Mouse (Mus musculus) hematopoietic stem cell, adult 5-6 weeks (primary cell): Measurements from ENCODE around the gene Erbb3. TPM values are rescaled to one million over a fixed set of nuclear protein-coding genes. Genes with fewer than 3 reads are reported as not detected.

Experiments used
- ATAC-seq, 2 experiments: fragments of 125-278 bp in 1 of 2; replicated peaks in 1 of 2; 2 replicates each; pipeline ENCODE4 v1.8.0; 2016 to 2017; ENCODE audit warnings: inconsistent platforms in 2 of 2, mild to moderate bottlenecking in 2 of 2, moderate number of reproducible peaks in 2 of 2, low read depth in 1 of 2, moderate TSS enrichment in 1 of 2; ENCODE audit not compliant: low FRiP score in 2 of 2, poor library complexity in 2 of 2, severe bottlenecking in 2 of 2, insufficient read depth in 1 of 2, low TSS enrichment in 1 of 2
- total RNA-seq: library from RNA; stranded (forward); fragments of 172-1452, 232-1000 nt; gene quantifications from 2 replicates; pipeline ENCODE4 v1.2.3, GENCODE M21; 2017

Erbb3 gene
- total RNA-seq, 1 experiment from 2014 or later, result 0.99 TPM

DNA sequence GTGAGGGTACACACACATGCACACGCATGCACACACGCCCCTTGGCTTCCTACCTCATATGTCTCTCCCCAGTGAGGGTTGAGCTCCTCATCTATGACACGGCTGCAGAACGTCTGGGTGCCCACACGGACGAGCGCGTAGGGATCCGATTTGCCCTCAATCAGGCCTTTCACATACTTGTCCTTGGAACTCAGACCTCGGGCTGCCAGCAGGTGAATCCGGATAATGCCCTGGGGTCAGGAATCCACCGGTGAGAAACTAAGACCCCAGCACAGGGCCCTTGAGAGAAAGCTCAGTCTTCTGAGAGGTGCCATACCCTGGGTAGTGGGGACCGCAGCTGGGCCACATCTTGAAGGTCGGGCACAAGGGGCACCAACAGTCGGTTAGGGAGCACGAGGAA, 68.9 kb downstream of the Erbb3 start:
- no peak for ATAC-seq

- peak; percentile 17 to 38; a peak in 1 of 4 replicates for ATAC-seq
Measured at GRCm38 (mm10) chr10:128518833-128519232, 70.6 kb downstream of the Erbb3 start.

Other genes with a start within 250 kb of the Erbb3 start
- 8.1 and 8.7 TPM in 2 replicates for gene Coq10a, start 220.7 kb downstream of the Erbb3 start, total RNA-seq
- gene Ankrd52, start 212.5 kb downstream of the Erbb3 start, total RNA-seq, result 8.9 and 12.1 TPM in 2 replicates
- not detected in 2 replicates for gene Slc39a5, start 188.4 kb downstream of the Erbb3 start, total RNA-seq
- gene Nabp2, start 178.2 kb downstream of the Erbb3 start, total RNA-seq, result 57.0 and 106 TPM in 2 replicates
- 18.4 and 20.7 TPM in 2 replicates for gene Rnf41, start 178.0 kb downstream of the Erbb3 start, total RNA-seq
- gene Smarcc2, start 130.4 kb downstream of the Erbb3 start, total RNA-seq, result 83.2 and 92.7 TPM in 2 replicates
- 988 and 1,295 TPM in 2 replicates for gene Myl6, start 95.5 kb downstream of the Erbb3 start, total RNA-seq
- 1.3 and 3.9 TPM in 2 replicates for gene Myl6b, start 91.0 kb downstream of the Erbb3 start, total RNA-seq
- 70.7 and 75.9 TPM in 2 replicates for gene Esyt1, start 63.8 kb downstream of the Erbb3 start, total RNA-seq
- 13.9 and 16.3 TPM in 2 replicates for gene Zc3h10, start 41.9 kb downstream of the Erbb3 start, total RNA-seq
- 2,366 and 3,073 TPM in 2 replicates for gene Rpl41, start 40.3 kb downstream of the Erbb3 start, total RNA-seq
- gene Pa2g4, start 23.7 kb downstream of the Erbb3 start, total RNA-seq, result 225 and 337 TPM in 2 replicates
- gene Rps26, start 37.1 kb upstream of the Erbb3 start, total RNA-seq, result 1,013 and 1,172 TPM in 2 replicates
- 0.06 and 0.50 TPM in 2 replicates for gene Ikzf4, start 56.3 kb upstream of the Erbb3 start, total RNA-seq
- 7.7 and 8.0 TPM in 2 replicates for gene Suox, start 84.4 kb upstream of the Erbb3 start, total RNA-seq
- 36.4 and 51.5 TPM in 2 replicates for gene Rab5b, start 106.6 kb upstream of the Erbb3 start, total RNA-seq
- 1.2 and 1.8 TPM in 2 replicates for gene Pmel, start 114.5 kb upstream of the Erbb3 start, total RNA-seq
- 72.5 and 89.6 TPM in 2 replicates for gene Cdk2, start 115.4 kb upstream of the Erbb3 start, total RNA-seq
- 15.4 and 17.8 TPM in 2 replicates for gene Dgka, start 155.2 kb upstream of the Erbb3 start, total RNA-seq
- 29.2 and 57.2 TPM in 2 replicates for gene Pym1, start 158.2 kb upstream of the Erbb3 start, total RNA-seq
- 1.0 TPM in 1 of 2 replicates, not detected in the other for gene Mmp19, start 201.3 kb upstream of the Erbb3 start, total RNA-seq
- 34.6 and 48.0 TPM in 2 replicates for gene Dnajc14, start 214.4 kb upstream of the Erbb3 start, total RNA-seq
- 4.9 and 6.8 TPM in 2 replicates for gene Tmem198b, start 214.7 kb upstream of the Erbb3 start, total RNA-seq
- 200 and 239 TPM in 2 replicates for gene Sarnp, start 227.7 kb upstream of the Erbb3 start, total RNA-seq
- gene Ormdl2, start 232.0 kb upstream of the Erbb3 start, total RNA-seq, result 61.1 and 74.1 TPM in 2 replicates